Mouse (Mus musculus): ENCODE measurements around the gene Fah.

Fah gene

DNA sequence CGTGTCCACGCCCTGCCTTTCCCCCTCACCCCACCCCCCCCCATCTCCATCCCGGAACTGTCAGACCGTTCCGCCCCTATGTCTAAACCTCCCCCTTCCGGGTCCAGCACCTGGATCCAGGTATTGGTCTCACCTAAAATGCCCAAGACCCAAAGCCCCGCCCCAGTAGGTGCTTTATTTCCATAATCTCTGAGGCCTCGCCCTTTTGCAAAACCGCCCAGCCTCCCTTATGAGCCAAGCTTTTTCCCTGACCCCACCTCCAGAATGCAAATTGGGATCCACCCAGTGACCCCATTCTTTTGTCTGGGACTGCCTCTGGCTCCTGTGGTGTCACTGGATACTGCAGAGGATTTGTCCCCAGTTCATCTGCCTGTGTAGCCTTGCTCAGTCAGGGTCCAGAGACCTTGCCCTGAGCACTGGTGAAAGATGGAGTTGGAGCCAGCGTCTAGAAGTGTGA is at the start of gene Fah:
TSS of gene Fah (minus strand) at position 430 of the 457 bp plus-strand sequence.
- peak; percentile 79 to 87 for DNase-seq

DNA sequence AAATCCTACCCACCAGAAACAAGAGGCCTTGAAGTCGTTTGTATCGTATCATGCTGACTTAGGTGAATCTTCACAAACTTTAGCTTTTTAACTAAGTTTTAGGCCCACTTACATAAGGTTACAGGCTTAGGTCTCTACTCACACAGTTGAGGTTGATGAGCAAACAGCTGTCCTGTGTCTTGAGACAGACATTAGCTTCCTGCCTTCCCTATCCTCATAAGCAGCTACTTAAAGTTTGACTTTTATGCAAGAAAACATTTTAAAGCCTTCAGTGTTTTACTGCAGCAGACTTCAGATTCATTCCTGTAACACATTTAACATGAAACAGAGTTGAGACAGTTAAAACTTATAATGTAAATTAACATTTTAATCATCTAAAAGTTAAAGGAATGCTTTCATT is 46.2 kb upstream of the Fah start:
- no peak for DNase-seq

DNA sequence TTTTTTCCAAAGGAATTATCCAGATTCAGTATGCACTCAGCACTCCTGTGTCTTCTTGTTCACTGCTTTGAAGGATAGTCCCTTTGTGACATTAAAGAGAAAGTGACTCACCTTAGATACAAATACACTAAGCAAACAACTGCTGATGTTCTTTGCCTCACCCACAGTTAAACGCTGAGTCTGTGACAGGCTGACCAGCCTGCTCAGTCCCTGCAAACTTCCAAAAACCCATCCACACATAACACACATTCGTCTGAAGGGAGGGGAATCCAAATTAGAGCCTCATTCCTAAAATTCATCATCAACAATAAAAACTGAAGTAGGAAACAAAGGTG is 45.4 kb upstream of the Fah start:
- no peak for DNase-seq

DNA sequence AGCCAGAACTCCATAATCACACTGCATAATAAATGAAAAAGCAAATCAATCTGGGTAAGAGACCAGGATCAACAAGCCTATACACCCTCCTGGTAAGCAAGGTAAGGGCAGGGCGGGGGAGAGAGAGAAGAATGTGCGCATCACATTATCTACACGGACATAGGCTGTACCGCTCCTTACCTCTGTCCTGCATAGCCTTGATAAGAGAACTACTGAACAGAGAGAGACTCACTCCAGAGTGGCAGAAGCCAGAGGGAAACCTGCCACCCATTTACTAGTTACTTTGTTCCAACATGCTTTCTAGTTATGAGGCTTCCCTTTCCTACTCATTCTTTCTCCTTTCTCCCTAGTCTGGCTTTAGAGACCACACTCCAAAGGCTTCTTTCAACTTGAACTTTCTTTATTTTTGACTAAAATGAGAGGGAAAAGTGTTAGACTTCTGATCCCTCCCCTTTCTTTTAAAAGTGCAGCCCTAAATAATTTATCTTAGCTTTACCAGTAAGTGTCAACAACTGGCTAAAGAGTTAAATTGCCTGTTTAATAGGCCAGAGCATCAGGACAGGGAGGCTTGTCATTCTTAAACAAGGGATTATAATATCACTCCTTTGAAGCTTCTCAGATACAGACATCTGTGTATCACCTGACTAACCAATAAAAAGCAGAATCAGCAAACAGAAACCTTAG is 44.9 kb upstream of the Fah start:
- no peak for DNase-seq

DNA sequence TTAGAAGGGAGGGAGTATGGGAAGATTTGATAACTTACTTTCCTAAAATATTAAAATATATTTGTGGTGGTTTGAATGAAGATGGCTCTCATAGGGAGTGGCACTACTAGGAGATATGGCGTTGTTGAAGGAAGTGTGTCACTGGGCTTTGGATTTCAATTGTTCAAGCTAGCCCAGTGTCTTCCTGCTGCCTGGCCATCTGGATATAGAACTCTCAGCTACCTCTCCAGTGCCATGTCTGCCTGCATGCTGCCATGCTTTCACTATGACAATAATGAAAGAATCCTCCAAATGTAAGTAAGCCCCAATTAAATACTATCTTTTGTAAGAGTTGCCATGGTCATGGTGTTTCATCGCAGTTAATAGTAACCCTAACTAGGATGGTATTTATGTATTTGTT is 42.5 kb upstream of the Fah start:
- DNase-seq: no peak

DNA sequence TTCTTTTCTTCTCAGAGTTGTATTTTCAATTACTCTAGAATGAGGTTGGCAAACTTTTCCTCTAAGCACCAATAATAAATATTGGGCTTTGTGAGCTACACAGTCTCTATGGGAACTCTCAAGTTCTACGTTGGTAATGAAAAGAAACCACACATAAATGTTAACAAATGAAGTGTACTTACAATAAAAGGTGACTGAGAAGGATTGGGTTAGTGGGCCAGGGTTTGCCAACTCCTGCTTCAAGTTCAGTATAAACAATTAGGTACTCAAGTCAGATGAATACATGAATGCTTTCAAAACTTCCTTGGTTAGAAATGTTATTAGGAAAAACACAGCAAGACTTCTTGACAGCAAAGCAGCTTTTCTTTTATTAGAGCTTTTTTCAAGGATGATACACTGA is 39.7 kb upstream of the Fah start:
- DNase-seq: no peak

DNA sequence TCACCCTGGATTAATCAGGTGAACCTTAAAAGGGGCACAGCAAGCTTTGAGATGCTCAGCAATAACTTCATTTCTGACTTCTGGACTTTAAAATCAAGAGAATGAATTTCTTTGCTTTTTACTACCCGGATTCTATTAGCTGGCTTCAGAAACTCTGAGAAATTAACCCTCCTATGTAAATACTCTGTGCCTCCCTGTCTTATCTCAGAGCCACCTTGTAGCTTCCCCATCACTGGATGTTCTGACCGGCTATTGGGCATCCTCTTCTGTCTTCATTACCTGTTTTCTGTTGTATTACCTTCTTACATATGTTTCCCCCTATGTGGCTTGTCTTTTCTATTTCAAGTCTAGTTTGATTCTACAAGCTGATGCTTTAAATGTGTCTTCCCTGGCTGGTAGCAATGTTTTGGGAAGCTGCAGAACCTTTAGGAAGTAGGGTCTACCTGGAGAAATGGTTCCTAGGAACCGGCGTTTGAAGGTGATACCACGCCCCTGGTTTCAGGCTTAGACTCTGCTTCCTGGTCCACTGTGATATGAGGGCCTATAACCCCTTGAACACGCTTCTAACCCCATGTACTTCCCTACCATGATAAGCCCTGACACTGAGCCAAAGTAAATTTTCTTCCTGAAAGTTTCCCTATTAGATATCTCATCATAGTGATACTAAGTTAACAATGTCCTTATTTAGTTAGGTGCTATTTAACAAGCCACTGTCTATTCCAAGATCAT is 36.9 kb upstream of the Fah start:
- DNase-seq: no peak

DNA sequence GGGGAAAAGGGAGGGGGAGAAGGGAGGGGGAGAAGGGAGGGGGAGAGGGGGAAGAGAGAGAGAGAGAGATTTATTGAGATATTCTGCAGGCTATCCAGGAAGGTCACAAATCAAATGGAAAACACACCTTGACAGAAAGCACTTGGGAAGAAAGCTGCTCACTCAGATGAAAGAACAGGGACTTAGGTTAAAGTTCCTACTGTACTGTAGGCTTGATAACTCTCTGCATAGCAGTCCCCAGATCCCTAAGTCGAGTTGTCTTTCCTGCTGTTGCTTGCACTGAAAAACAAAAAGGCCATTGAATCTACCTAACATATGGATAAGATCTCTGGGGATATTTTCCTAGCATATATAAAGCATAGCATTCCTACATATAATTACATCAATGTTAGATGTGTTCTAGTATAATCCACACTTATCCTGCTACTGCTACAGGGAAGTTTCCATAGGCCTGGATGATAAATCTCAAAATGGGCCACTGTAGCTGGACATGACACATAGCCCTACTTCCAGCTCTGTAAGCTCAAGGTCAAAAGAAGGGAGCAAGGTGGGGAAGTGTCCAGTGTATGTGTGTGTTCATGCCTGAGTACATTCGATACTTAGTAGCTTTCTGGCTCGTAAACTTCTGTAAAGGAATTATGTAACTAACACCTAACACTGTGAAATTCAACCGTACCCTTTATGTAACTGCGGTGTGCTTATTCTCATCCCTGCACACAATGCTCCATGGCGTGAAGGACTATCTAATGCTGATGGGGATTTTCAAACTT is 35.8 kb upstream of the Fah start:
- DNase-seq: peak in 1 of 2 experiments; percentile 29

DNA sequence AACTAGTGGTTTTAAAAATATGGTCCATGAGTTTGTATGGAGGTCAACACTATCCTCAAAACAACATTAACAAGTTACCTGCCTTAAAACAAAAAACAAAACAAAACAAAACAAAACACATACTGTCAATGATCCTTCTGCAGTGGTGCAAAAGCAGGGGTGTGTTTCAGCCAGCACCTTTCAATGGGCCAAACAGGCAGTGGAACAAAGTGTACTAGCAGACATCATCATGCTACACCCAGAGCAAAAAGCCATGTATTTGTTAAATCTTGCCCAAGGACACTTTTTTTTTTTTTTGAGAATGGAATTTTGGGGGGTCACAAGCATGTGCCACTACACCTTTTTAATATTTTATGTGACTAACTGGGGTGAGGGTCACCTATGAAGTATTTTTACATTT is 30.4 kb upstream of the Fah start:
- no peak for DNase-seq

DNA sequence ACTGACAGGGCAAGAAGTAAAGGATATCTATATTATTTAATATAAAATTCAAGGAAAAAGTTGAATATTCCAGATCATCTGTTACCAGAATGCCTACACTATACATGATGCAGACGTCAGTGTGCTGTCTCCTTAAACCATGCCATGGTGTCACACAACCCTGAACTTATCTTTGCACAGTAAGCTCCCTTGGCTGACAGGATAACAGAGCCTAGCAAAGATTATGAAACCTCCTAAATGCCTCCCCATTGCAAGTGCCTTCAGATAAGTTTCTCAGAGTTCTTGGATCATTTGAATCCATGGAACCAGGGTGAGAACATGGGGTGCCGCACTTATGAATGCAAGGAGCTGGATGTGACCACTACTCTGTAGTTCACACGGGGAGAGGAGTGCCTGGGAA is 25.4 kb upstream of the Fah start:
- no peak for DNase-seq

DNA sequence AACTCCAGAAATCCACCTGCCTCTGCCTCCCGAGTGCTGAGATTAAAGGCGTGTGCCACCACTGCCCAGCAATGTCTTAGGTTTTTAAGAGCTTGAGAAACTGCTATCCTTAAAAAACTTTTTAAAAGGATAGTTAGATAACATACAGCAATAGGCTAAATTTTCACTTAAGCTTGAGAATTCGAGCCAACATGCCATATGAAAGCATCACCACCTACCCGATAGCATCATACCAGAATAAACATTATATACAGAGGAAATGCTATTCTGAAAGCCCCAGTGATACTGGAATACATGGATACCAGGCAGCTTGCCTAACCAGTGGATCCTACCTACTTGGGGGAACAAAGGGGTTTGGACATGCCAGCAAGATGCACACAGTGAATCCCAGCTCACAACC is 17.2 kb upstream of the Fah start:
- DNase-seq: no peak

DNA sequence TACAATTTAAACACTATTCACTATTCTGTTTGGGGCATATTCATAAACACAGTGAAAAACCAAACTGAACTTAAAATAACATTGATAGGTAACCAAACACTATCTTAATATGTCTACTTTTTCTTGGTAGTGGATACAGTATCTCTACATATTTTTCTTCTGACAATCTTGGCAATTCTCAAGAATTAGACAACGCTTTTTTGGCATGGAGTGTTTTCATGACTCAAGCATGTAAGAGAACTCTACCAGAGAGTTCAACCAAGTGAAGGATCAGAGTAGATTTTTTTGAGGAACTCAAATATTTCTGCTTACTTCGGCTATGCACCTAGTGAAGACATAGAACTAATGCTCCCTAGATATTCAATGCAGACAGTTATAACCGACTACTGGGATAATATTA is 14.4 kb upstream of the Fah start:
- no peak for DNase-seq

DNA sequence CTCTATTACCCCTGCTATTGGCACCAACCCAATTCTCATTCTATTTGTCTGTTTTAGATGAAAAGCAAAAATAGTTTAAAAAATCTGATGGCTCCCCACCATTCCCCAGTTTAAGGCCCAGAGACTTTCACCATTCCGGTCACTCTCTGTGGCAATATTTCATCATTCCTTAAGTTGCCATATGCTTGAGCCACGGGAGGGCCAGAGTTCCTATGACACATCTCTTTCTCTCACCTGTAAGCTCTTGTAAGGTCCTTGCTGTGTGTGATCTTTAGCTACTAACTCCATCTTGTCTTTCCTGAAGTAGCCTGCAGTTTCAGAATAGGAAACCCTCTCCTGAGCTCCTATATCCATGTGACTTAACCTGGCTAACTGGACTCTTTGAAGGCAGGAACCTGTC is 12.4 kb upstream of the Fah start:
- DNase-seq: no peak

DNA sequence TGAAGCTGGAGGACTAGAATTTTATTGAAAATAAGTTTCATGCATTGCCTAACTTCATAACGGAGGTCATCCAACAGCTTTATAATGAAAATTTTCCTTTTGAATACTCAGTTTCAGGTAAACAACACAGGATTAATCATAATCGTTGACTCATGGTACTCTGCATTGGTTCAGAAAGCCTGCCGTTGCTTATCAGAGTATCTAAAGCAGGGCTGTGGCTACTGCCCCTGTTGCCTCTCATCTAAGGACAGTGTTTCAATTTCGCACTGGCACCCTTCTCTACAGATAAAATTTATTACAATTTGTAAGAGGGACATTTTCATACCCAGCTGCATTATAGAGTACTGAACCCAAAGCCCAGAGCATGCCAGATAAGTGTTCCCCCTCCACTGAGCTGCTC is 5.9 kb upstream of the Fah start:
- DNase-seq: no peak

DNA sequence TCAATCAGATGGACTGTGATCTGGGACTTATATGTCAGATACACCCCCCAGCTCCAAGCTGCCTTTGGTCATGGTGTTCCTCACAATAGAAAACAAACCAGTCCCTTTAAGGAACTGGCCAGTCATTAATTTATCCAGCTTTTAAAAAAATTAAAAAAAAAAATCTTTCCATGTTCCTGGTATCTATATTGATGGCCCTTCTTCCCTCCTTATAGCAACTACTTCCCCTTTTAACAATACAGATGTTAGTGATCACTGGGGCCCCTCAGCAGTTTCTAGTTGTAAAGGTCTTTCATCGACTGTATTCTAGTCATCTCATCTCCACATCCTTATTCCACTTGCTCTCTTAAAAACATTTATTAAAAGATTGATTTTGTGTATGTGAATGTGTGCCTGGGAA is 5.1 kb upstream of the Fah start:
- DNase-seq: no peak

DNA sequence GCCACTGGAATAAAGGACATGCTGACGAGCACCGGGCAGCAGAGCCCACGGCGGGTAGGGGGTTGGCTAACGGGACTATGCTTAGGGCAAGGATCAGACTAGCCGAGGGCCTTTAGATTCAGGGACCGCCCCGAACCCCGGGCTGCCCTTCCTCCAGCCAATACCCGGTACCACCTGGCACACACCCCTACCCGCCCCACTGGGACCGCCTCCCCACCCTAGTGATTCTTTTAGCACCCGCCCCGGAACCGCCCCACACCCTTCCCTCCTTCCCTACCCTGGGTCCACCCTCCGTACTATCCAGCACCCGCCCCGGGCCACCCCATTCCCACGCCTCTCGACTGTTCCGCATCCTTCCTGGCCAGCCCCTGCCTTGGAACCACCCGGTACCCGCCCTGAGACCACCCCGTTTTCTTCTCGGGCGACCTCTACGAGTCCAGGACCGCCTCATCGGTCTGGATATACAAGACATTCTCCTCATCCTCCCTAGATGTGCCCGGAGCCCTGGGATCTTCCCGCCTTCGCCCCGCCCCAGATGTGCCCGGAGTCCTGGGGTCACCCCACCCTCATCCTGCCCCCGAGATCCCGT is 724 bp downstream of the Fah start:
- peak; percentile 96 to 97 for DNase-seq

DNA sequence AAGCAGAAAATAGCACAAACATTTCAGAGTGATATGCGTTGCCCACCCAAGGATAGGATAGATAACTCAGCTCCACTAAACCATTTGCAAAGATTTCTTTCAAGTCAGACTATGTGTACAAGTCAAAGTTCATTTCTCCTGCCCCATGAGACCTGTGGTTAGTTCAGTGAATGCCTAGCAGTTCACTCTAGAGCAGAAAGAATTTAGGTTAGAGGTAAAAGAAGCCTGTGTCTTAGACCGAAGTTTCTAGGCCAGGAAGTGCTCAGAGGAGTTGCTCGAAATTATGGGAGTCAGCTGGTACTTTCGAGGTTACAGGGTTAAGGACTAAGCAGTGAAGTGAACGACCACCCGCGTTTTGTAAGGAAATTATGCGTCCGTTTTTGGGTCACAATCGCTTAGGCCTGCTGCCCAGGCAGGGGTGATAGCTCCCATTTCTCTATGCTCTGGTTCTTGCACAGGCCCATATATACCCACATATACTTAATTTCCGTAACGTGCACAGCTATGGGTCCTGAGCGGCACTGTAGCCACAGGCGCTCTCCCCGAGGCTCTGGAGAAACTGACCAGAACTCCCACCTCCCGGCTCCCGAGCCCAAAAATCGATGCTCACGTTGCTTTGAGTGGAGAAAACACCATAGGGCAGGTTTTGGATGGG is 1.4 kb downstream of the Fah start:
- peak in 1 of 2 experiments; percentile 40 for DNase-seq

DNA sequence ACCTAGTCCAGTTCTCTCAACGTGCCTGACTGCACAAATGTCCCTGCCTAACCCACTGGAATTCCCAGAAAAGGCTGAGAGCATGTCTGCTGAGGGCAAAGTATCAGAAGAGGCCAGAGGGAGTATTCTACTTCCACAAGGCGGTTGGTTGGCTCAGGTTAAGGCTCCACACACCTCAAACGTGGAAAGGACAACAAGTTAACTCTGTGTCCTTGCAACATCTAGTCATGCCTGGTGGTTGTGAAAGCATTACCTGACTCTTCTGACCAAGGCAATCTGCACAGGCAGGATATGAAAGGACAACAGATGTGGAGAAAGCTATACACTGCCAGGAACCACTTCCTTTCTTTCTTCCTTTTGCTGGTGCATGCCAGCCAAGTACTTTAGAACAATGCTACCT is 2.0 kb downstream of the Fah start:
- peak; percentile 73 to 87 for DNase-seq

DNA sequence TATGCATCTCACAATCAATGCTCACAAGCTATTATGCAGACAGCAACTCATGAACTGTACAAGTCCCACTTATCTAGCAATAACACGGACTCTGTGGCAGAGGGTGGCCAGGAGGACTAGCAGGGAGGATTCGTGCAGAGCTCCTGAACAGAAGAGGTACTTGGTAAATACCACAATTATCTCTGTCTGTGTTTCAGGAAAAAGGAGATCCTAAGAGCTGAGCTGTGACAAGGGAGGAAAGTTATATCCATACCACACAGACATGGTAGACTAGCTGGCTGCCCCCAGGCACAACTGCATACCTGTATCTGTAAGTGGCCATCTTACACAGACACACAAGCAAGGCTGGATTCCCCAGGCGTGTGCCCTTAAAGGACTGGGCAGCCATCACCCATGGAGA is 5.2 kb downstream of the Fah start:
- no peak for DNase-seq

DNA sequence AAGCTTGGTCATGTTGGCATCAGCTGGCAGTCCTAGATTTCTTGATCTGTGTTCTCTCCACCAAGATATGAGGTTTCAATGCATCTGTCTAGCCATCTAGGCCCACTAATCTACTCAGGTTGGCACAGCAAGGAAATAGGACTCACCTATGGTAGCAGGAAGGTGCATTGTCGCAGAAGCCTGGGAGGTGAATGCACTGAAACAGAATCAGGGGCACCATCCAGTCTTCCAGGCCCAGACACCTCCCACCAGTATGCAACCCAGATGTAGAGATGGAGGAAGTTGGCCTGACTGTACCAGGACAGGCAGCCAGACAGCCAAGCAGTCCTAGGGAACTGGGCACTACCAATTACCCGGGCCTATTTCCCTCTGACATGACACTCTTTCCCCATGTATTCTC is 5.9 kb downstream of the Fah start:
- no peak for DNase-seq

DNA sequence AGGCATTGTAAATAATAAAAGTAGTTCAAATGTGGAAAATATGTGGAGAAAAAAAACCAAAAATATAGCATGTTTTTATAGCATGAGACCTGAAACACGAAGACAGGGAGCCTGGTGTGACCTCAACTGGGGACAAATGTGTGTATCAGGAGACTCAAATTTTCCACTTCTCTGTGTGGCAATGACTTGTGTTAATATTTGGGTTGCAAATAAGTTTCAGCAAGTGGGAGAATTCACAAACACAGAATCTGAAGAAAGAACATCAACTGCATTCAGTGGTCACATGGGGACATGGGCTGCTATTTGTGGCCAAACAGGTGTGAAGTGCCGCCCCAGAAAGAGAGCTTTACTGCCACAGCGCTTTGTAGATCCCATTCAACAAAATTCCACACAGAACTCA is 9.9 kb downstream of the Fah start:
- no peak for DNase-seq

DNA sequence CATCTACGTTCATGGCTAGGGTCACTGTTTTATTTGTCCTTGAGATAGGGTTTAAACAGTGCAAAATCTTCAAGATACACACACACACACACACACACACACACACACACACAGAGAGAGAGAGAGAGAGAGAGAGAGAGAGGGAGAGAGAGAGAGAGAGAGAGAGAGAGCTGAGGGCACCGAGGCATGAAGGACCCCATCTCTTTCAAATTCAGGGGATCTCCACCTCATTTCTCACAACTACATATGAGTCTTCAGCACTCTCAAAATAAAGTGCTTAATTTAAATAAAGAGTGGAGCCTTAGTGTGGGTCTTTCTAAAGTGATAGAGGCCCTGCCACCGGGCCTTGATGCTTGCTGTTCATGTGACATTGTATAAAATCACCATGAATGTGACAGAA is 10.5 kb downstream of the Fah start:
- no peak for DNase-seq

DNA sequence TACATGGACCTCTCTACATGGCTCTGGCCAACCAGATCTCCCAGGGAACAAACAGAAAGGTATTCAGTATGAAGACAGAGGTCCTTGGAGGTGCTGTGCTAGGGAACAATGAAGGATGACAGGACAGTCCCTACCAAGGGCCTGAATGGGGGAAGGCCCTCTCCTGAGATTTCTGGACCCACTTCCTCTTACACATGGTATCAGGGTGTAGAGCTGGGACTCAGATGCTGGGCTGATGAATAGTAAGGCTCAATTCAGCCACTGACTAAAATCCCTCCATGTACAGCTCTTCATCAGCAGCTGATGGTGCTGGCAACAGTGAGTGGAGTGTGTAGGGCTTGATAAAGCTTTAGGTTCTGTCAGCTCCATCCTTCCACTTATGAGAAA is 11.6 kb downstream of the Fah start:
- DNase-seq: no peak
